ENCODE assay signal across 7 mouse cellular contexts in the genomic region with DNA sequence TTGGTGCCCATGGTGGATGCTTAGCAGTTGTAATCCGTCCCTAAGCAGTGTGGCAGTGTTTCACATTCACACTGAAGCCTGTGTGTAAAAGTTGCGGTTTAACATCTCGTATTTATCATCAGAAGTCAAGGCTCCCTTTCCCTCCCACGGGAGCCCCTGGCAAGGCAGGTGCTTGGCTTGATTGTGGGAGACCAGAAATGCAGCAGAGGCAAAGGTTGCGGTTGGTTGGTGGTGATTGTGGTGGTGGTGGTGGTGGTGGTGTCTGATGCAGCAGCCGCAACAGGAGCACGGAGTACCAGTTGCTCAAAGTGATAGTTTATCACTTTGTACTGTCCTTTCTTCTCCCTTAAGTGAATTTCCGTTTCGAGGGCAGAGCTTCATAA. TPM values are rescaled to one million over a fixed set of nuclear protein-coding genes. Genes with fewer than 3 reads are reported as not detected.
DNase-seq lines count a peak whose midpoint lies in the region; ATAC-seq and TF ChIP-seq lines count a peak whose summit lies in the region.

No protein-coding gene starts in this region.

- DNase-seq in testis, postnatal 14 days (ENCODE audit: low spot score): no peak
- peak; percentile 40 for DNase-seq in thymus, postnatal 4 days
- no peak for DNase-seq in spleen, postnatal 4 days (ENCODE audit: low spot score in 2 of 2)

- peak overlapping the region; percentile 60 for H3K4me2 ChIP-seq in forebrain, embryonic 15.5 days (replicated peaks)

- ATAC-seq in forebrain, embryonic 15.5 days (replicated peaks): peak; percentile 35
- no peak for ATAC-seq in erythroid progenitor cell, adult 5-6 weeks (replicated peaks; ENCODE audit: low FRiP score, poor library complexity, severe bottlenecking)

- no peak for TF ChIP-seq POLR2A in testis, adult 2 months (IDR thresholded peaks at IDR 0.05; ENCODE audit: control insufficient read depth, low read depth, low read length)

- H3K27me3 ChIP-seq in testis, adult 2 months (ENCODE audit: control insufficient read depth, insufficient read depth, low read length): no peaks in the 10 kb centered on the region
- no peaks in the 10 kb centered on the region for H3K27me3 ChIP-seq in forebrain, embryonic 15.5 days

- H3K9me3 ChIP-seq in forebrain, embryonic 15.5 days: no peaks in the 10 kb centered on the region

- no peaks in the 10 kb centered on the region for H3K79me2 ChIP-seq in macrophage (ENCODE audit: inconsistent target)

- no peak for TF ChIP-seq CTCF in testis, adult 2 months (IDR thresholded peaks at IDR 0.05; ENCODE audit: control insufficient read depth, insufficient read depth, insufficient replicate concordance, low read depth, low read length)

- peak overlapping the region; percentile 80 for H3K4me3 ChIP-seq in testis, adult 2 months (ENCODE audit: control insufficient read depth, low read depth, low read length)
- peak overlapping the region; percentile 90 for H3K4me3 ChIP-seq in forebrain, embryonic 15.5 days
- H3K4me3 ChIP-seq in macrophage (ENCODE audit: inconsistent target): peak overlapping the region; percentile 9; the same call in 1 of the 2 replicates

- H3K9ac ChIP-seq in forebrain, embryonic 15.5 days (replicated peaks): peak overlapping the region; percentile 96

- WGBS in forebrain, embryonic 15.5 days: 19% methylated on average over 9 of the region's 9 CpGs
- 16% methylated on average over 9 of the region's 9 CpGs for WGBS in macrophage (ENCODE audit: missing documents)

- H3K36me3 ChIP-seq in testis, adult 2 months (ENCODE audit: control insufficient read depth, insufficient read depth, low read length): no peaks in the 10 kb centered on the region
- no peaks in the 10 kb centered on the region for H3K36me3 ChIP-seq in forebrain, embryonic 15.5 days
- no peaks in the 10 kb centered on the region for H3K36me3 ChIP-seq in macrophage (ENCODE audit: inconsistent target)

- peak overlapping the region; percentile 43 for H3K27ac ChIP-seq in testis, adult 2 months (ENCODE audit: control insufficient read depth, insufficient read depth, low read depth, low read length)
- H3K27ac ChIP-seq in forebrain, embryonic 15.5 days (replicated peaks): peak overlapping the region; percentile 85
- no peak overlapping the region for H3K27ac ChIP-seq in macrophage

- peaks cover 15% of the 10 kb centered on the region for H3K4me1 ChIP-seq in testis, adult 2 months (ENCODE audit: control insufficient read depth, insufficient read depth, low read length)
- peaks cover 25% of the 10 kb centered on the region for H3K4me1 ChIP-seq in forebrain, embryonic 15.5 days

RNA-seq across cellular contexts. Expression of a gene that starts 0.3 kb away (rescaled TPM):
- 0.76 and 1.3 TPM in 2 replicates for polyA plus RNA-seq in testis, adult 2 months (2012; rRNA removed)
- polyA plus RNA-seq in forebrain, embryonic 15.5 days (2015; fragmentation: Nextera tagmentation; extraction: Ambion mirVana): 47.8 and 50.8 TPM in 2 replicates
- total RNA-seq in macrophage (2018; cell fraction: chromatin; rRNA removed): not detected
- total RNA-seq in macrophage (2018; cell fraction: cytosol; rRNA removed): under 1 TPM in 1 of 26 experiments, not detected in 25; 0.05 TPM
- not detected for total RNA-seq in macrophage (2018; cell fraction: nucleus; rRNA removed)
- polyA plus RNA-seq in macrophage (2018): not detected in 3 replicates
- not detected in 2 replicates for total RNA-seq in erythroid progenitor cell, adult 5-6 weeks (2015; ENCODE audit: low replicate concordance)
- not detected in 2 replicates for total RNA-seq in erythroid progenitor cell, adult 5-6 weeks (2017; ENCODE audit: low replicate concordance)

RNA-seq across cellular contexts. Expression of a gene that starts 55.2 kb away (rescaled TPM):
- 1.2 and 1.5 TPM in 2 replicates for polyA plus RNA-seq in testis, adult 2 months (2012; rRNA removed)
- 7.5 and 8.6 TPM in 2 replicates for polyA plus RNA-seq in forebrain, embryonic 15.5 days (2015; fragmentation: Nextera tagmentation; extraction: Ambion mirVana)
- 10 to 100 TPM in 25 of 26 experiments, 1 to 10 TPM in 1; 8.7 to 88.5 (median 50.2) TPM for total RNA-seq in macrophage (2018; cell fraction: chromatin; rRNA removed)
- total RNA-seq in macrophage (2018; cell fraction: cytosol; rRNA removed): 10 to 100 TPM; 31.4 to 49.8 (median 38.5) TPM
- total RNA-seq in macrophage (2018; cell fraction: nucleus; rRNA removed): 10 to 100 TPM; 12.0 to 66.7 (median 41.0) TPM
- polyA plus RNA-seq in macrophage (2018): 27.6 to 32.3 TPM (median 29.1 TPM) in 3 replicates
- total RNA-seq in erythroid progenitor cell, adult 5-6 weeks (2015; ENCODE audit: low replicate concordance): 8.6 and 11.3 TPM in 2 replicates
- total RNA-seq in erythroid progenitor cell, adult 5-6 weeks (2017; ENCODE audit: low replicate concordance): 4.7 and 16.6 TPM in 2 replicates

Comparison
In these comparisons a context has a peak if more than half of its experiments do, and no peak if none do; other contexts are left out.
1. H3K4me3 ChIP-seq: peak in every context shown above with its lines; median percentile 90 in forebrain, embryonic 15.5 days; 80 in testis, adult 2 months; 9 in macrophage.
2. RNA of a gene that starts 0.3 kb away (polyA plus RNA-seq): 47.8 to 50.8 TPM in forebrain, embryonic 15.5 days; 0.76 to 1.3 TPM in testis, adult 2 months and not detected in macrophage; every median in the first group is over 10 times any median in the second.